Mouse (Mus musculus) hindbrain, postnatal 0 days (tissue): ENCODE measurements around the gene Ebp. TPM values are rescaled to one million over a fixed set of nuclear protein-coding genes. Genes with fewer than 3 reads are reported as not detected.

Source experiments
- ATAC-seq: fragments of 200-750 bp; cut with Nextera tagmentation; 2 replicates; pipeline ENCODE4 v1.8.0; 2017; ENCODE audit warnings: mild to moderate bottlenecking, moderate TSS enrichment, moderate library complexity
- DNase-seq: peaks from one replicate; pipeline ENCODE4 v3.0.0-alpha.2; 2015; ENCODE audit warnings: low spot score
- H3K27ac ChIP-seq: fragments of 300-500 bp; sonication (generic); 2 replicates; pipeline ENCODE4 v1.5.1; 2014; ENCODE audit warnings: mild to moderate bottlenecking
- H3K27me3 ChIP-seq: fragments of 300-500 bp; sonication (generic); 2 replicates; pipeline ENCODE4 v1.6.1; 2014; ENCODE audit warnings: low read length, mixed read lengths; ENCODE audit not compliant: insufficient read depth
- H3K36me3 ChIP-seq: fragments of 300-500 bp; sonication (generic); 2 replicates; pipeline ENCODE4 v1.6.1; 2014; ENCODE audit warnings: low read length, mixed read lengths; ENCODE audit not compliant: insufficient read depth
- H3K4me1 ChIP-seq: fragments of 300-500 bp; sonication (generic); 2 replicates; pipeline ENCODE4 v1.6.1; 2014; ENCODE audit warnings: antibody characterized with exemption, low read length, mixed read lengths; ENCODE audit not compliant: insufficient read depth
- H3K4me2 ChIP-seq: fragments of 300-500 bp; sonication (generic); 2 replicates; pipeline ENCODE4 v1.6.1; 2014; ENCODE audit warnings: low read depth, mild to moderate bottlenecking, low read length, moderate library complexity, mixed read lengths
- H3K4me3 ChIP-seq: fragments of 300-500 bp; sonication (generic); 2 replicates; pipeline ENCODE4 v1.5.1; 2014; ENCODE audit warnings: low read length
- H3K9ac ChIP-seq: fragments of 300-500 bp; sonication (generic); replicated peaks from 2 replicates; pipeline ENCODE4 v1.6.1; 2014; ENCODE audit warnings: mild to moderate bottlenecking, low read length, moderate library complexity, mixed read lengths
- H3K9me3 ChIP-seq: fragments of 300-500 bp; sonication (generic); 2 replicates; pipeline ENCODE4 v1.6.1; 2016; ENCODE audit warnings: low read length, mixed read lengths
- CTCF ChIP-seq: IDR thresholded peaks from 2 replicates; pipeline ENCODE4 v1.5.1; 2016; ENCODE audit warnings: antibody characterized with exemption, control low read depth, low read depth
- WGBS: fragments of 180-500 bp; shearing (Covaris S2); extraction: QIAGEN DNeasy Blood & Tissue Kit; methylation state at CpG from one replicate; pipeline ENCODE4 v1.1.7; 2014; 5-methylcytosine and 5-hydroxymethylcytosine counted together
- polyA plus RNA-seq: library from polyadenylated mRNA; unstranded; fragments of >200 nt; fragmentation: Nextera tagmentation; extraction: Ambion mirVana; gene quantifications from 2 replicates; pipeline ENCODE4 v1.2.1, GENCODE M21; 2015
- total RNA-seq: library from RNA; depleted of rRNA; stranded (reverse); fragments of >200 nt; gene quantifications from 2 replicates; pipeline ENCODE4 v1.2.3, GENCODE M21; 2014

Gene Ebp
- total and polyA plus RNA-seq, 2 experiments from 2014 or later = 29.8 to 41.3 TPM

DNA sequence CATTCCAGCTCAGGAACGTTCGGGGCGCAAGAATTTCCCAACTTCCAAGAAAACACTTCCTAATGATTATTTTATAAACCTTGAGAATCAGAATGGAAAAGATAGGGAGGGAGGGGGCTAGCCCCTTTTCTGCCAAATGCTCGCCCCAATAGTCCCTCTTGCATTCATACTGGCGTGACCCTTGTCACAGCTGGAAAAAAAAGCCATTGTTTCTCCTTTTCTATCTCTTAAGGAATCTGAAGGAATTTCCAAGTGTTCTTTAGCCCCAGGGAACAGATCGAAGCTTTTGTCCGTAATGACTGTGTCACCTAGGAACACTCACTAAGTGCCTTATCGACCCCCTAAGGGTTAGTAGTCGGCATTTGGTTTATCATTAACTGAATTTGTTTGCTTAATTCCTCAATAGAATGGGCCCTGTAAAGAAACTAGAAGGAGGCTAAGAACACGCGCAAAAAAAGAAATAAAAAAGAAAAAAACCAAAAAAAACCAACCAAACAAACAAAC is 13.4 kb upstream of the Ebp start:
- peak; percentile 24 for ATAC-seq
- no peak for TF ChIP-seq CTCF
- WGBS = 29% methylated on average over 11 of the region's 11 CpGs
- H3K4me2 ChIP-seq = peak overlapping the region; percentile 60
- no peaks in the 10 kb centered on the region for H3K9me3 ChIP-seq
- no peaks in the 10 kb centered on the region for H3K36me3 ChIP-seq
- no peak overlapping the region for H3K27ac ChIP-seq
- no peaks in the 10 kb centered on the region for H3K27me3 ChIP-seq
- no peak for DNase-seq
- 0 out of 2 replicates have a peak, but pooled peaks cover 2% of the 10 kb centered on the region for H3K4me1 ChIP-seq
- peak overlapping the region; percentile 54 for H3K4me3 ChIP-seq
- H3K9ac ChIP-seq = peak overlapping the region; percentile 28; the same call in 1 of the 2 replicates

DNA sequence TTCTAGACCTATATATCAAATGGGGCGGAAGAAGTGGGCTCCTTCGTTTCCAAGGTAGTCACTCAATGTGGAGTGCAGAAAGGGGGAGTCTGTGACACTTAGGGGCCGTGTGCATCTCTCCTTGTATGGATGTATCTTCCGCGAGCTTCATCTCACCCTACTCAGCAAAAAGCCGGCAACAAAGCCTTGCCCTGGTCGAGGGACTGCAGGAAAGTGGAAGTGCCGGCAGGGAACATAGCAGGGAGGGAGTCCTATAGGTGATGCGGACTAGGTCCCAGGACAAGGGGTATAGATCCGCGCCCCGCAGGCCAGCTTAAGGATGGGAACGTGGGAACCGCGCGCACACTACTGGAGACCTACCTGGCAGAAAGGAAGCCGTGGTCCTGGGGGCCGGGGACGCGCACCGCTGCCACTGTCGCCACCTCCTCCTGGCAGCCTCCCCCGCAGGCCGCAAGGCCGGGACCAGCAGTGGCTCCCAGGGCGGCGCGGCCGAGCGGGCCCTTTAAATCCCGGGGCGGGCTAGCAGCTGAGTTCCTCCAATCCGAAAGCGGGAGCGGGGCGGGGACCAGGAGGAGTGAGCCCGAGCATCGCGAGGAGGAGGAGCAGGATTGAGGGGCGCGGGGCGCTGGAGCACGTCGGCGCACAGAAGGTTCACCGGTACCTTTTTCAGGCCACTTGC is 12.8 kb upstream of the Ebp start, which contains the start of gene Porcn:
TSS of gene Porcn (minus strand) at position 511 of the 679 bp plus-strand sequence.
- Histone ChIP-seq H3K4me1 (0 out of 2 replicates have a peak, but pooled peaks cover 2% of the 10 kb centered on the region), H3K27ac (peak within 1 kb of the TSS; percentile 74), H3K9ac (peak within 1 kb of the TSS; percentile 64), H3K4me3 (peak within 1 kb of the TSS; percentile 54), H3K27me3 (no peaks in the 10 kb centered on the region), H3K4me2 (peak within 1 kb of the TSS; percentile 60), H3K9me3 (no peaks in the 10 kb centered on the region), H3K36me3 (no peaks in the 10 kb centered on the region)
- no peak for TF ChIP-seq CTCF
- ATAC-seq = peak; percentile 95
- WGBS = 23% methylated on average over 46 of the region's 46 CpGs
- peak; percentile 89 for DNase-seq

- no peaks in the 10 kb centered on the region for H3K27me3 ChIP-seq
- H3K36me3 ChIP-seq = no peaks in the 10 kb centered on the region
- H3K4me1 ChIP-seq = 0 out of 2 replicates have a peak, but pooled peaks cover 2% of the 10 kb centered on the region
- ATAC-seq = peak; percentile 48
- WGBS = 37% methylated on average over 7 of the region's 7 CpGs
- peak overlapping the region; percentile 54 for H3K4me3 ChIP-seq
- TF ChIP-seq CTCF = no peak
- peak overlapping the region; percentile 64 for H3K9ac ChIP-seq
- H3K27ac ChIP-seq = peak overlapping the region; percentile 74
- H3K9me3 ChIP-seq = no peaks in the 10 kb centered on the region
- H3K4me2 ChIP-seq = peak overlapping the region; percentile 60
- peak; percentile 12 for DNase-seq
Observed at GRCm38 (mm10) chrX:8205551-8205950, 12.2 kb upstream of the Ebp start.

- TF ChIP-seq CTCF = no peak
- Histone ChIP-seq H3K4me1 (0 out of 2 replicates have a peak, but pooled peaks cover 2% of the 10 kb centered on the region), H3K9ac (no peak overlapping the region), H3K9me3 (no peaks in the 10 kb centered on the region), H3K36me3 (no peaks in the 10 kb centered on the region), H3K27ac (peak overlapping the region; percentile 74; the same call in 1 of the 2 replicates), H3K27me3 (no peaks in the 10 kb centered on the region), H3K4me3 (no peak overlapping the region), H3K4me2 (peak overlapping the region; percentile 60)
- WGBS = 73% methylated on average over 4 of the region's 4 CpGs
- DNase-seq (no peak), ATAC-seq (no peak; the same call in 1 of the 2 replicates)
Observed at GRCm38 (mm10) chrX:8205088-8205487, 11.8 kb upstream of the Ebp start.

- no peaks in the 10 kb centered on the region for H3K27me3 ChIP-seq
- no peak overlapping the region for H3K4me3 ChIP-seq
- H3K36me3 ChIP-seq = no peaks in the 10 kb centered on the region
- WGBS = 85% methylated on average over 10 of the region's 10 CpGs
- ATAC-seq = no peak
- no peak overlapping the region for H3K27ac ChIP-seq
- no peak for TF ChIP-seq CTCF
- DNase-seq = no peak
- H3K4me2 ChIP-seq = no peak overlapping the region
- H3K9ac ChIP-seq = no peak overlapping the region
- H3K4me1 ChIP-seq = 0 out of 2 replicates have a peak, but pooled peaks cover 2% of the 10 kb centered on the region
- H3K9me3 ChIP-seq = no peaks in the 10 kb centered on the region
Observed at GRCm38 (mm10) chrX:8204076-8204475, 10.8 kb upstream of the Ebp start.

- H3K4me3 ChIP-seq = no peak overlapping the region
- H3K27ac ChIP-seq = no peak overlapping the region
- H3K9me3 ChIP-seq = no peaks in the 10 kb centered on the region
- no peak for ATAC-seq
- H3K4me1 ChIP-seq = 0 out of 2 replicates have a peak, but pooled peaks cover 2% of the 10 kb centered on the region
- H3K4me2 ChIP-seq = no peak overlapping the region
- no peak for DNase-seq
- no peak for TF ChIP-seq CTCF
- no peaks in the 10 kb centered on the region for H3K36me3 ChIP-seq
- H3K9ac ChIP-seq = no peak overlapping the region
- WGBS = 85% methylated on average over 14 of the region's 14 CpGs
- no peaks in the 10 kb centered on the region for H3K27me3 ChIP-seq
Observed at GRCm38 (mm10) chrX:8203105-8203504, 9.8 kb upstream of the Ebp start.
